Mouse (Mus musculus): ENCODE data around the gene Elk3. TPM values are rescaled to one million over a fixed set of nuclear protein-coding genes. Genes with fewer than 3 reads are reported as not detected.

Elk3 gene
- polyA plus RNA-seq, 1 experiment from 2014 or later: 51.7 TPM

- Histone ChIP-seq H3K4me3 (ENCODE audit: low read depth, low read length) (no peak overlapping the region), H3K4me2 (ENCODE audit: low read depth, severe bottlenecking) (no peak overlapping the region), H3K27ac (replicated peaks; ENCODE audit: low read depth, low read length) (no peak overlapping the region), H3K9me3 (ENCODE audit: control insufficient read depth, low read length) (no peaks in the 10 kb centered on the region), H3K27me3 (ENCODE audit: control insufficient read depth, insufficient read depth, low read length) (no peaks in the 10 kb centered on the region), H3K9ac (ENCODE audit: low read length) (no peak overlapping the region), H3K36me3 (ENCODE audit: control insufficient read depth, insufficient read depth, low read length) (no peaks in the 10 kb centered on the region), H3K4me1 (ENCODE audit: control insufficient read depth, insufficient read depth, low read length) (no peaks in the 10 kb centered on the region)
- WGBS: 89% methylated on average over 10 of the region's 10 CpGs
- DNase-seq (ENCODE audit: low spot score) (no peak), ATAC-seq (ENCODE audit: insufficient number of reproducible peaks, low FRiP score, low TSS enrichment, low read depth) (no peak)
Observed at GRCm38 (mm10) chr10:93353545-93354326, 42.8 kb upstream of the Elk3 start.

DNA sequence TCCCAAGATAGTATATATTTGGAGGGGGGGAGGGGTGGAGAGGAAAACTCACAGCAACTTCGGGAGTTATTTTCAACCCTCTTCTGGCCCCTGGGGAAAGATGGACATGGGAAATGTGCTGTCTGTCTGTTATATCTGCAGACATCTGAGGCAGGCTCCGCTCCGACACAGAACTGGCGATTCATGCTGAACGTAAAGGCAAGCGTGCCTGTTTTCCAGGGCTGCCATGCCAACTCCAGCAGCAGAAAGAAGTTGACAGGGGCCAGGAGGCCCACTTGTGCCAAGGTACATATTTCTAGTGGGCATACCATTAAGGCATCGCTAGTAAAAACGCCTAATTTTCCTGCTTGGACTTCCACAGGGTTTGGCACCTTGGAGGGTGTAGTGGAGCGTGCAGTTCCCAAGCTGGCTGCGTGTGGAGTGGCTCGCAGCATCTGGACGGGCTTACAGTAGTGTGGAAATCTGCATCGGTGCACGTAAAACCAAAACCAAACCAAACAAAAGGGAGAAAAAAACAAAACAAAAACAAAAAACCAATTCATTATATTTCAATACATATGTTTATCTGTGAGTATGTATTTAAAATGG is 37.1 kb upstream of the Elk3 start:
- Histone ChIP-seq H3K27ac (replicated peaks; ENCODE audit: low read depth, low read length) (no peak overlapping the region), H3K4me1 (ENCODE audit: control insufficient read depth, insufficient read depth, low read length) (no peaks in the 10 kb centered on the region), H3K9ac (ENCODE audit: low read length) (no peak overlapping the region), H3K27me3 (ENCODE audit: control insufficient read depth, insufficient read depth, low read length) (no peaks in the 10 kb centered on the region), H3K36me3 (ENCODE audit: control insufficient read depth, insufficient read depth, low read length) (no peaks in the 10 kb centered on the region), H3K4me2 (ENCODE audit: low read depth, severe bottlenecking) (no peak overlapping the region), H3K9me3 (ENCODE audit: control insufficient read depth, low read length) (no peaks in the 10 kb centered on the region), H3K4me3 (ENCODE audit: low read depth, low read length) (no peak overlapping the region)
- no peak for DNase-seq (ENCODE audit: low spot score)
- no peak for ATAC-seq (ENCODE audit: insufficient number of reproducible peaks, low FRiP score, low TSS enrichment, low read depth)
- 86% methylated on average over 14 of the region's 14 CpGs for WGBS

- Histone ChIP-seq H3K36me3 (ENCODE audit: control insufficient read depth, insufficient read depth, low read length) (no peaks in the 10 kb centered on the region), H3K27me3 (ENCODE audit: control insufficient read depth, insufficient read depth, low read length) (no peaks in the 10 kb centered on the region), H3K4me1 (ENCODE audit: control insufficient read depth, insufficient read depth, low read length) (no peaks in the 10 kb centered on the region), H3K4me2 (ENCODE audit: low read depth, severe bottlenecking) (no peak overlapping the region), H3K9me3 (ENCODE audit: control insufficient read depth, low read length) (no peaks in the 10 kb centered on the region), H3K4me3 (ENCODE audit: low read depth, low read length) (no peak overlapping the region), H3K9ac (ENCODE audit: low read length) (no peak overlapping the region), H3K27ac (replicated peaks; ENCODE audit: low read depth, low read length) (no peak overlapping the region)
- no peak for DNase-seq (ENCODE audit: low spot score)
- ATAC-seq (ENCODE audit: insufficient number of reproducible peaks, low FRiP score, low TSS enrichment, low read depth): no peak
- WGBS: 80% methylated on average over 7 of the region's 7 CpGs
Observed at GRCm38 (mm10) chr10:93347387-93347786, 36.5 kb upstream of the Elk3 start.

- ATAC-seq (ENCODE audit: insufficient number of reproducible peaks, low FRiP score, low TSS enrichment, low read depth) (no peak), DNase-seq (ENCODE audit: low spot score) (no peak)
- Histone ChIP-seq H3K36me3 (ENCODE audit: control insufficient read depth, insufficient read depth, low read length) (no peaks in the 10 kb centered on the region), H3K27ac (replicated peaks; ENCODE audit: low read depth, low read length) (no peak overlapping the region), H3K27me3 (ENCODE audit: control insufficient read depth, insufficient read depth, low read length) (no peaks in the 10 kb centered on the region), H3K4me3 (ENCODE audit: low read depth, low read length) (no peak overlapping the region), H3K4me2 (ENCODE audit: low read depth, severe bottlenecking) (no peak overlapping the region), H3K9me3 (ENCODE audit: control insufficient read depth, low read length) (no peaks in the 10 kb centered on the region), H3K4me1 (ENCODE audit: control insufficient read depth, insufficient read depth, low read length) (no peaks in the 10 kb centered on the region), H3K9ac (ENCODE audit: low read length) (no peak overlapping the region)
- 84% methylated on average over 9 of the region's 9 CpGs for WGBS
Observed at GRCm38 (mm10) chr10:93346208-93346936, 35.4 kb upstream of the Elk3 start.

DNA sequence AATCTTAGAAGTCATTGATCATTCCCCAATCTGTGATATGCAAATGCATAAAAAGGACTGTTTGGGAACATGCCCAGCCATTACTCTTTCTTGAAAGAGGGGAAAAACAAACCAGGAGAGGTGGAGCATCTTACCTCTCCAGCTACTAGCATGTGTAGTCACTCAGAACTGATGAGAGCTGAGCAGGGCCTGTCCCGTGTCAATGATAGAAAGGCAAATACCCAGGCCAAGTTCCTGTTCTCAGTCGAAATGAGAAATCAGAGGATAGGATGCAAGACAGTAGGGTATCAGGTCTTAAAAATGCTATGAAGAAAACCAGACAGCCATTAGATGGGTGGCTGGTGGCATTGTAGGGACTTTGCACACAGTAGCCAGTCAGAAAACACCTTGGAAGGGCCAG is 34.6 kb upstream of the Elk3 start:
- 76% methylated on average over 2 of the region's 2 CpGs for WGBS
- ATAC-seq (ENCODE audit: insufficient number of reproducible peaks, low FRiP score, low TSS enrichment, low read depth): no peak

GRCm38 (mm10) chr10:93343469-93343868 is 32.5 kb upstream of the Elk3 start:
- Histone ChIP-seq H3K27me3 (ENCODE audit: control insufficient read depth, insufficient read depth, low read length) (no peaks in the 10 kb centered on the region), H3K4me2 (ENCODE audit: low read depth, severe bottlenecking) (no peak overlapping the region), H3K27ac (replicated peaks; ENCODE audit: low read depth, low read length) (no peak overlapping the region), H3K36me3 (ENCODE audit: control insufficient read depth, insufficient read depth, low read length) (no peaks in the 10 kb centered on the region), H3K4me1 (ENCODE audit: control insufficient read depth, insufficient read depth, low read length) (no peaks in the 10 kb centered on the region), H3K4me3 (ENCODE audit: low read depth, low read length) (no peak overlapping the region), H3K9me3 (ENCODE audit: control insufficient read depth, low read length) (no peaks in the 10 kb centered on the region), H3K9ac (ENCODE audit: low read length) (no peak overlapping the region)
- ATAC-seq (ENCODE audit: insufficient number of reproducible peaks, low FRiP score, low TSS enrichment, low read depth): no peak
- DNase-seq (ENCODE audit: low spot score): no peak
- WGBS: 93% methylated on average over 6 of the region's 6 CpGs

More for the DNA sequence above, 34.6 kb upstream of the Elk3 start:
- Histone ChIP-seq H3K4me1 (ENCODE audit: control insufficient read depth, insufficient read depth, low read length) (no peaks in the 10 kb centered on the region), H3K4me2 (ENCODE audit: low read depth, severe bottlenecking) (no peak overlapping the region), H3K36me3 (ENCODE audit: control insufficient read depth, insufficient read depth, low read length) (no peaks in the 10 kb centered on the region), H3K9ac (ENCODE audit: low read length) (no peak overlapping the region), H3K27ac (replicated peaks; ENCODE audit: low read depth, low read length) (no peak overlapping the region), H3K4me3 (ENCODE audit: low read depth, low read length) (no peak overlapping the region), H3K27me3 (ENCODE audit: control insufficient read depth, insufficient read depth, low read length) (no peaks in the 10 kb centered on the region), H3K9me3 (ENCODE audit: control insufficient read depth, low read length) (no peaks in the 10 kb centered on the region)
- DNase-seq (ENCODE audit: low spot score): no peak

DNA sequence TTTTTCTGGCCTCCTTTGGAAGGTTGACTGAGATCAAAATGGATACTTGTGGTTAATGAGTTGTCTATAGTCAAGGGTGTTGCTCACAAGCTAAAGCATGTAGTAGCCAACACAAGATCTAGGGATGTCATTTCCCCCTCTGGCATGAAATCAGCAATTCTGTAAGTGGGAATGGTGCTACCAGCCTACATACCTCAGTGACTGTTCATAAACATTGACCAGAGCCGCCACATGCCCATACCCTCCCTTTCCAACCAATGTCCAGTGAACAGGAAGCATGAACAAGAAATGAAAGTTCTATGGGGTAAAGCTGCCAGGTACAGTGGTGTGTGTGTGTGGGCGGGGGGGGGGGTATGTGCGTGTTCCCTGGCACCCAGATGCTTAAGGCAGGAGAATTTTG is 32.1 kb upstream of the Elk3 start:
- no peak overlapping the region for H3K4me3 ChIP-seq (ENCODE audit: low read depth, low read length)
- no peaks in the 10 kb centered on the region for H3K27me3 ChIP-seq (ENCODE audit: control insufficient read depth, insufficient read depth, low read length)
- no peak overlapping the region for H3K27ac ChIP-seq (replicated peaks; ENCODE audit: low read depth, low read length)
- ATAC-seq (ENCODE audit: insufficient number of reproducible peaks, low FRiP score, low TSS enrichment, low read depth) (no peak), DNase-seq (ENCODE audit: low spot score) (no peak)
- no peak overlapping the region for H3K9ac ChIP-seq (ENCODE audit: low read length)
- H3K4me2 ChIP-seq (ENCODE audit: low read depth, severe bottlenecking): no peak overlapping the region
- 87% methylated on average over 3 of the region's 3 CpGs for WGBS
- no peaks in the 10 kb centered on the region for H3K4me1 ChIP-seq (ENCODE audit: control insufficient read depth, insufficient read depth, low read length)
- no peaks in the 10 kb centered on the region for H3K9me3 ChIP-seq (ENCODE audit: control insufficient read depth, low read length)
- no peaks in the 10 kb centered on the region for H3K36me3 ChIP-seq (ENCODE audit: control insufficient read depth, insufficient read depth, low read length)

DNA sequence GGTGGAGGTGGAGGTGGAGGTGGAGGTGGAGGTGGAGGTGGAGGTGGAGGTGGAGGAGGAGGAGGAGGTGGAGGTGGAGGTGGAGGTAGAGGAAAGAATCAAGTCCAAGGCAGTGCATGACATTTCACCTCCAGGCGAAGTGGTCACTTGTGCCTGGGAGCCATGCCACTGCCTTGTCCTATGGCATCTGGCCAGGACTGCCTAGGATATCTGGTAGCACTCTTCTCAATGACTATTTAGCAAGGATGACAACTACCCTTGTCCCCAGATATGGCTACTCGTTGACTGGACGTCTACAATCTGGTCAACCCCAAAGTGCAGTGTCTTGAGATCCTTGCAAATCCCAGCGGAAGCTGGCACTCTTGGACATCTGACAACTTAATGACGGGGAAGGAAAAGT is 27.6 kb upstream of the Elk3 start:
- Histone ChIP-seq H3K27ac (replicated peaks; ENCODE audit: low read depth, low read length) (no peak overlapping the region), H3K9me3 (ENCODE audit: control insufficient read depth, low read length) (no peaks in the 10 kb centered on the region), H3K4me2 (ENCODE audit: low read depth, severe bottlenecking) (no peak overlapping the region), H3K9ac (ENCODE audit: low read length) (no peak overlapping the region), H3K4me1 (ENCODE audit: control insufficient read depth, insufficient read depth, low read length) (no peaks in the 10 kb centered on the region), H3K36me3 (ENCODE audit: control insufficient read depth, insufficient read depth, low read length) (no peaks in the 10 kb centered on the region), H3K4me3 (ENCODE audit: low read depth, low read length) (no peak overlapping the region), H3K27me3 (ENCODE audit: control insufficient read depth, insufficient read depth, low read length) (no peaks in the 10 kb centered on the region)
- DNase-seq (ENCODE audit: low spot score) (no peak), ATAC-seq (ENCODE audit: insufficient number of reproducible peaks, low FRiP score, low TSS enrichment, low read depth) (no peak)
- 89% methylated on average over 5 of the region's 5 CpGs for WGBS

Data from limb, embryonic 11.5 days (tissue).